Mouse (Mus musculus): ENCODE measurements at regions not wholly inside any gene's neighbourhood (a gene's known extent, or its start where the extent isn't known, plus 50 kb on each side); places are given as distances from the start of the nearest gene placed in this dataset.

DNA sequence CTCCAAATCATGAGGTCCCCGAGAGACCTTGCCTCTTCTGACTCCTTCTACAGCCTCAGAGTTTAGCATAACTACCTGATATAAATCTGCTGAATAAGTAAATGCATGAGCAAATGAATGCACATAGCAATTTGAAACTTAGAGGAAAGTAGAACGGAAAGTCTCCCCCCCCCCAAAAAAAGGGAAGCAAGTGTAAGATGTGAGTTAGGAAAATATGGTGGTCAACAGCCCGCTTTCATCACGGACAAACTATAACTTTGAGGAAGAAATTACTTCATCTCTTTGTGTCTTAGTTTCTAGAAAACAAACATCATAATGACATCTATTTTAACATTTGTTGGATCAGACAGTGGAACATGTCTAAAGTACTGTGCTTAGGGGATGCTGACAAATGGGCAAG, 77.4 kb upstream of the Etaa1 start:
- DNase-seq (ENCODE audit: low spot score), result no peak

DNA sequence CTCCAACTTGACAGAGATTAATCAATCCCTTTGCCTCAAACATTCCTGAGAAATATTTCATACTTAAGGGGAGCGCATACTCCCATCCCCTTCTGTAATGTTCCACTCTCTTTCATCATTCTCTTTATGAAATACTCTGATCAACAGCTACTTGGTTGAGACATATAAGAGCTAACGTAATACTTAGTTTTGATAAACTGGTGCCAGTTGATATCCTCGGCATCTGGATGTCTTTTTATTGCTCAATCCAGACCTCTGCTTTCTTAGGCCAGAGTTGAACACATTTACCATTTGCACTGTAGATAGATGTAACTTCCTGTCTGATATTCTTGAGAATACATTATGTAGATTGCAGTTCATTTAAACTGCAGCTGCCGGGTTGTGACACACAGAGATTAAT, 68.4 kb upstream of the Etaa1 start:
- DNase-seq (ENCODE audit: low spot score), result no peak

DNA sequence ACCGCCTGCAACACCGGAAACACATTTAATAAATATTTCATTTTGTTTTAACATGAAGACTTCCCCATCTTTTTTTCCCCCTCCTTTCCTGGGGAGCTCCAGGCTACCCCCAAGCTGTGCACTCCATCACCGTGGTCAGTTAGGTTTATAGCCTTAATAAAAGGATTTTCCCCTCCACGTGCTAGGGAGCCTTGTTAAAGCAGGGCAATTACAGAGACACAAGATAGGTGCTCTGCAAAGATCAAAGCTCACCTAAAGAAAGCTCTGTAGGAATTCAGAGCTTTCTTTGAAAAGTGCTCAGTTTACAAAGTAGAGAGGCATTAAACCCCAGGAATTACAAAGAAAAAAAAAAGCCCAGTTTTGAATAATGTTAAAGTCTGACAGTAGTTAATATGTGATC, 61.6 kb upstream of the Etaa1 start:
- DNase-seq (ENCODE audit: low spot score), result no peak

- DNase-seq (ENCODE audit: low spot score), result peak; percentile 3
Measured at GRCm38 (mm10) chr11:18014610-18015009, 60.9 kb upstream of the Etaa1 start.

DNA sequence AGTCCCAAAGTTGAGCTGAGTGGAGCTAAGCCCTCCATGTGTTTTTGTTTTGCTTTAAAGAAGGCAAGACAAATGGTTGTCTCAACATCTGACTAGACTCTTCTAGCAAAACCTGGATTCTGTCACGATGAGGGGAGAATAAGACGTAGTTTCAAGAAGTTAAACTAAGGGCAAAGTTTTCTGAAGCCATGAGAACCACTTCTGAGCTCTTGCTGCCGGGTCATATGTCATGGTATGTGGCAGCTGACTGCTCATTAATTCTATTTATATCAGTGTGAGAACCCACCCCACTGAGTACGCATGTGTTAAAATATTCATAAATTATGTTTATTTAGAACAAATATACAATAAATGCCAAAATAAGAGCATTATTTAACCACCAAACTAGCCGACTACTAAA, 58.4 kb upstream of the Etaa1 start:
- no peak for DNase-seq (ENCODE audit: low spot score)

- DNase-seq (ENCODE audit: low spot score), result no peak
Measured at GRCm38 (mm10) chr11:18011101-18011733, 57.5 kb upstream of the Etaa1 start.

DNA sequence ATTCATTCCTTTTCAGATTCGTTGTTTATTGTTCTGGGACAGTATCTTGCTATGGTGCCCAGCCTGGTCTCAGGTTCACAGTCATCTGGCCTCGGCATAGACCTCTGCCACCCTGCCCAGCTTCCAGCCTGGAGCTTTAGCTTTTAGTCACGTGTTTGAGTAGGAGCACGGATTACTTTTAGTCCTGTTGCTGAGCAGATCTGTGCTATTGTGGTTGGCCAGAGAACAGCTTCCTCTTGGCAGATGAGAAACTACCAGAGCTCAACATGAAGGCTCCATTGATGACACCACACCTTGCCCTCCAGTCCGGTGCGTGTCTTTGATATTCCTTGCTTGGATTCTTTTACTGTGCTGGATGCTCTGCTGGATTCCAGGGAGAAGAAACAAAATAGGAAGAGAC, 54.5 kb upstream of the Etaa1 start:
- DNase-seq (ENCODE audit: low spot score), result no peak
